Mouse (Mus musculus) cerebellum, postnatal 36 days (tissue): Measurements from ENCODE around the gene Esm1.
"Not testable (repeated sequence)": the region's sequence is repeated elsewhere in the genome, so short reads cannot be mapped to it uniquely, and the experiment has no call there.

ENCODE experiments used
- DNase-seq, 2 experiments: peaks; one replicate each; pipeline ENCODE4 v3.0.0; 2021 to 2022; ENCODE audit warnings: mixed read lengths in 2 of 2

Gene Esm1

DNA sequence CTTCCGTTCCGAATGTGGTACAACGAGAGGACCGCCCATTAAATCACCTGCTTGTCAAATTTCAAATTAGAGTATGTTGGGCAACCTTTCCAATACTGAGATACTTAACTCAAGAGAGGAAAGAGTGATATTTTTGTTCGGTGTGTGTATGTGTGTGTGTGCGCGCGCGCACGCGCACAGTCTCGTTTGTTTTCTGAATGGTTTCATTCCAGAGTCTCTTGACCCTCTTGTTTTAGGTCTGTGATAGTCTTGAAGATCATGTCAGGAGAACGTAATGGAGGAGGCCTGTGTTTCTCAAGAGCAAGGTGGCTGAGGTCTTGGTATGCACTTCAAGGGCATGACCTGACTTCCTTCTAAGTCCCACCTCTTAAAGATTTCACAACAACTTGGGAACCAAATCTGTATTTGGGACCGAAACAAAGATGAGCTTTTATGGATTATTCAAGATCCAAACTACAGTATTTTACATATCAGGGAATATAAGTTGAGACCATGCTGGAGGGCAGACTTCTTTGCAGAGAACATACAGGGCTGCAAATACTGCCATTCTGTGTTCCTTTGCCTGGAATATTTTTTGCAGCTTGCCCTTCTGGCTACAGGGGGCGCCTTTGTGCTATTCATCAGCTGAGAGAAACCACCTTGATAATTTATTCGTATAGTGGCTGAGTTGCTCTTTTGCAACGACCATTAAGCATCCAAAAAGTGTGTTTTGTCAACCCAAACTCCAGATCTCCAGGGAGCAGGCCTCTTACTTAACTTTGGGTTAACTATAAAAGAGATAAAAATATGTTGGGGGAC is 18.4 kb downstream of the Esm1 start:
- no peak for DNase-seq

DNA sequence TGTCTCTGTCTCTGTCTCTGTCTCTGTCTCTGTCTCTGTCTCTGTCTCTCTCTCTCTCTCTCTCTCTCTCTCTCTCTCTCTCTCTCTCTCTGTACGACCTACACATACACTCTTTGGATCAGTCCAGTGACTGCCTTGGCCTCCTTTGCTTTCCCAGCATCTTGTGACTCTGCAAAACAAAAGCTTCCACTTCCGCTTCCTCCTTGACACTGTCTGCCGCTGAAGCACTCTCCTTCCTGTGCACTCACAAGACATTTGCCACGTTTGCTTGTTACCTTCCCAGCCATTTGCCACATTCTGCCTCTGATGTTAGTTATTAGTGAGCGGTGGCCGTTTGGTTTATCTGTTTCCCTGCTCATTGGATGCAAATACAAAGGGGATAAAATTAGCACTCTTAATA is 32.7 kb downstream of the Esm1 start:
- DNase-seq, result no peak

DNA sequence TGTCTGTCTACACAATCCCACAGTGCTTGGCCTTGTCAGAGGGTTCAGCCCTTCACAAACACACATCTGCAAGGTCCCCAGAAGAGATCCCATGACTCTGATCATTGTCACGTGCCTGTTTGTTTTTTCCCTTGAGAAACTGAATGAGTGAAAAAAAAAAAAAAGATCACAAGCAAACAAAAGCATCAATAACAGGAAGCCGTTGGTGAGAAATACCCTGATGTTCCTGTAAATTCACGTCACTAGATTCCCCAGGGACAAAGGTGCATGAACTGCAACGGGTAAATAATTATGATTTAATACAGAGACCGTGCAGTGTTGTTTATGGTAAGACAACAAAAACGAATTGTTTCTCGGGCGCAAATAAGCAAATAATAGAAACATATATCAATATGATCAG is 35.6 kb downstream of the Esm1 start:
- DNase-seq, result no peak

DNA sequence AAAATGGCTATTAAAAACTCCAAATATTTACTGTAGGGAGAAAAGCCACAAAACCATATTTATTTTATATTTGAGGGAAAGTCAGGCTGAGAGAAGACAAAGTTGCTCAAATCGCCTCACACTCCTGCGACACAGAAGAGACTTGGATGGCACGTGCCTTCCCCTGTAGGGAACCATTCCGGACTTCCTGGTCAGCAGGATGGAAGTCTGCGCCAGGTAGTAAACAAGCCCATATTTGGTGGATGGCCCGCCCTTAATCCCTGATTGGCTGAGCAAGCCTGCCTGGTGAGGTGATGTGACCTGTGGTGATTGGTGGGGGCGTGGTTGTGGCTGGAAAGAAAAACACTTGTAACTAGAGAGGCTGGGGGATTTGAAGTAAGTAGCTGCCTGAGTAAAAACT is 43.1 kb downstream of the Esm1 start:
- DNase-seq, result not testable (repeated sequence)

DNA sequence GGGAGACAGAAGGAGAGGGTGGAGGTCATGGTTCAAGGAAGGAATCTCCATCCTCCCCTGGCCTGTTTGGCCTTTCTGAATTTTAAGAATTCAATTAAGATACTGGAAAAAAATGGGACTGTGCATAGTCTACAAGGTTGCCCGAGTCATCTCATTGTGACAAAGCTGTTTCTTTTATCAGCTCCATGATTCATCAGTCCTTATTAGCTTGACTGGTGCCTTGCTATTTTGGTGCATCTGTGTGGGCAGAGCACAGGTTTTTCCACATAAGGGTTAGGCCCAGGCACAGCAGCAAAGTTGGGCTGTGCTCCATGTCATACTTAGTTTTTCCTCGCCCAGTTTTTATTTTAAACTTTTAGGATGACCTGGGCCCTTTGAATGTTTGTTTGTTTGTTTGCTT is 47.3 kb downstream of the Esm1 start:
- DNase-seq, result no peak

DNA sequence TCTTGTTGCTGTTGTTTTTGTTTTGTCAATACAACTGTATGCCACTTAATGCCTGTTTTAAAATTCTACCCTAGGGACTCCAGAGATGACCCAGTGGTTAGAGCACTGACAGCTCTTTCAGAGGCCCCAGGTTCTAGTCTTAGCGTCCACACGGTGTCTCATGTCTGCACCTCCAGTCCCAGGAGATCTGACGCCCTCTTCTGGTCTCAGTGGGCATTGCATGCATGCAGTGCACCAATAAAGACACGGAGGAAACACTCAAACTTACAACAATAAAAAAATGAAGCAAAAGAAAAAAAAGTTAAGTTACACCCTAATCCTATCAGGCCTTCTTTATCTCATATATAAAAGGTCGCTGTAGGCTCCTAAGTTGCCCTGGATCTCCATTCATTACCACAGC is 47.7 kb downstream of the Esm1 start:
- DNase-seq, result no peak

DNA sequence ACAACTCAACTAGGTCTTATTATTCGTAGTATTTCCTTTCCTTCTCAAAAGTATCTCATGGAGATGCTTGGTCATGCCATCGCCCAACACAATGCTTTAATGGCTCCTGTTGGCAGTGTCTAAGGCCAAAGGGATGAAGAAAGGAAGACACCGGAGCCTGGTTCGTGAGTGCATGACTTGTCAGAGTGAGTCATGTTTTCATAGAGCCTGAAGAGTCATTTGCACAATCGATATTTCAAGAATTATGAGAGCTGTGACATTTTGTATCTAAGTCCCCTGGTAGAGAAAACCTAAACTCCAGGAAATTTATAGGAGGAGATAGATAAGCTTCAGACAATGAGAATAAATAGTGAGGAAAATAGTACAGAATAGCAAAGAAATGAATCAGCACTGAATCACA is 49.8 kb downstream of the Esm1 start:
- no peak for DNase-seq

DNA sequence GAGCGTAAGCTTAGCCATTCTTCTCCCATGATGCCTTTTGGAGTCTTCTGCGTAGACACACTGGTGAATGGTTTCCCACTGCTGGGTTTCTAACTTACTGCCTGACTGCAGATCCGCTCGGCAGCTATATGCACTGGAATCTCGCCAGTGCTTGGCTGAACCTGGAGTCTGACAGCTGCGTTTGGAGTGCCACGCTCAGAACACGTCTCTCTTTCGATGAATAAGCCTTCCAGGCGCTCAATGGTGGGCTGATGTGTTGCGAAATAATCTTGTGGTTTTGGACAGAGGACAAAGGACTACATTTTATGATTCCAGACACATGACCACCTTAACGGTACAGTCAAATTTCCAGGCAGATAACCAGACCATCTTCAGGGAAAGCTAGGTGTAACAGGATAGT is 53.4 kb downstream of the Esm1 start:
- DNase-seq, result peak in 1 of 2 experiments; percentile 5

DNA sequence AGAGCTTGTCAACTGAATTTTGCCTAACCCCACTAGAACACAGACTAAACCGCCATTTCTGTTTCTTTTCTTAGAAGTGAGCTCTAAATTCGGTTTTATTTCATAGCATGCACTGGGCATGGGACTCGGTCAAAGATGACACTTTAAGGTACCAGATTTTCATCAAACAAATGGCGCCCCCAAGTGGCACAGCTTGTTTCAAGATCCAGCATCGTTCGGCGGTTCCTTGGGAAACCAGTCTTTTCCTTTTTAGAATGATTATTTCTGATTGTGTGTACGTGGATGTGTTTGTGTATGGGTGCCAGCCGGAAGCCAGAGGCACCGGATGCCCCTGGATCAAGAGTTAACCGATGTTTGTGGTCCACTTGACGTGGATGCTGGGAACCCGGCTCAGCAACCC is 55.8 kb downstream of the Esm1 start:
- peak; percentile 10 to 18 for DNase-seq

DNA sequence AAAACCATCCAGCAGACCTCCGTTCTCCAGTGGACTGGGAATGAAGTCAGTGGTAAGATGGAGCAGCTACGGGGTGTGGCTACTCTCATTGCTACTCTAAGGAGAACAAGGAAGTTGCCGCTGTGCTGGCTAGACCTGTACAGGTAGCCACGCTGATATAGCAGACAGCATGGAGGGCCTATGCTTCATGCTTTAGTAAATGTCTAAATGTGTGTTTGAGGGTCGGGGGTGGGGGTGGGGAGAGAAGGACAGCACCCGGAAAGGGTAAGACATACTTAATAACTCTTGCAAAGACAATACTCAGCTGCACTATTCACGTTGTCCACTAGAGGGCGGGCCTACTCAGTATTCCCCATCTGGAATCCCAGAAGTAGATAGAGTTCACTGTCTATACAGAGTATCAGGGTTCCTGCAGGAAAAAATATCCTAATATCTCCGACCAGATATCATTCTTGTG is 57.1 kb downstream of the Esm1 start:
- peak; percentile 64 to 76 for DNase-seq

DNA sequence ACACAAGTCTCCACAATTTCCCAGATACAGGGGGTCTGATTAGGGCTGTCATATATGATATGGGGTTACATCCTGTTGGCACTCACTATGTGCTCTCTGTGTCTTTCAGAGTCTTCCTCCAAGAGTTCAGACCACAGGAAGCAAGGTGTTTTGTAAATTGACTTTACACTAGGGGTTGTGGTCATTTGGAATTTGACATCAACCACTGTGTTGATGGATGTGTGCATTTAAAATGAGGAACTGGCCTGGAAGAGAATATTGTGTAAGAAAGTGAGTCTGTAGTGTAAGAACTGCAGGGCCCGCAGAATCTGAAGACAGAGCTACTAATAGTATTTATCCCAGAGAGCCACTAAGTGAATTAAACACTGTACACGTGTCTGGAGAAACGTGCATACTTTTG is 57.7 kb downstream of the Esm1 start:
- DNase-seq, result no peak
